Mouse (Mus musculus) CH12.LX (cell line): ENCODE measurements around the gene Cldn16. TPM values are rescaled to one million over a fixed set of nuclear protein-coding genes. Genes with fewer than 3 reads are reported as not detected.

Experiments
- DNase-seq: peaks from one replicate; pipeline ENCODE4 v3.0.0-alpha.2; 2013; ENCODE audit errors: extremely low read depth
- H3K27ac ChIP-seq: 2 replicates; pipeline ENCODE4 v1.5.1; 2012; ENCODE audit warnings: low read depth, mild to moderate bottlenecking, control low read depth, moderate library complexity; ENCODE audit not compliant: insufficient read depth
- H3K27me3 ChIP-seq: replicated peaks from 2 replicates; pipeline ENCODE3; 2012; ENCODE audit warnings: inconsistent platforms
- H3K36me3 ChIP-seq, 2 experiments: replicated peaks in 1 of 2; 2 replicates each; pipeline versions ENCODE3 to v1.6.1; 2012; ENCODE audit warnings: inconsistent platforms in 1 of 2, low read length in 1 of 2, mild to moderate bottlenecking in 1 of 2, mixed read lengths in 1 of 2, moderate library complexity in 1 of 2; ENCODE audit not compliant: control insufficient read depth in 1 of 2, insufficient read depth in 1 of 2
- H3K4me1 ChIP-seq, 2 experiments: 2 replicates each; pipeline ENCODE4 v1.6.1; 2012; ENCODE audit warnings: inconsistent platforms in 1 of 2, moderate library complexity in 1 of 2; ENCODE audit not compliant: insufficient read depth in 2 of 2, control insufficient read depth in 1 of 2
- H3K4me2 ChIP-seq: 2 replicates; pipeline ENCODE4 v1.6.1; 2012; ENCODE audit warnings: low read depth, mild to moderate bottlenecking, control low read depth; ENCODE audit not compliant: poor library complexity, insufficient read depth, severe bottlenecking
- H3K4me3 ChIP-seq, 3 experiments: fragments of 150-350 bp in 1 of 3; sonication (generic) in 1 of 3; replicated peaks in 1 of 3; 2 replicates each; pipeline versions ENCODE3 to v1.5.1; 2011 to 2012; ENCODE audit warnings: low read depth in 2 of 3, low read length in 2 of 3, mild to moderate bottlenecking in 2 of 3, moderate library complexity in 2 of 3, control low read depth in 1 of 3, improper control_type of control experiment in 1 of 3, inconsistent platforms in 1 of 3, mixed read lengths in 1 of 3; ENCODE audit not compliant: poor library complexity in 1 of 3
- H3K79me2 ChIP-seq: replicated peaks from 2 replicates; pipeline ENCODE4 v1.6.1; 2012; ENCODE audit warnings: mild to moderate bottlenecking, moderate library complexity; ENCODE audit not compliant: control insufficient read depth, poor library complexity, insufficient read depth, severe bottlenecking; ENCODE audit errors: extremely low read depth
- H3K9ac ChIP-seq: 2 replicates; pipeline ENCODE4 v1.6.1; 2012; ENCODE audit warnings: low read depth, mild to moderate bottlenecking, control low read depth, moderate library complexity; ENCODE audit not compliant: insufficient read depth
- H3K9me3 ChIP-seq: replicated peaks from 2 replicates; pipeline ENCODE3; 2012; ENCODE audit warnings: low read length, inconsistent platforms, mixed read lengths
- BHLHE40 ChIP-seq: IDR thresholded peaks from 2 replicates; pipeline ENCODE4 v1.6.1; 2011; ENCODE audit warnings: mild to moderate bottlenecking, low read depth, low read length, improper control_type of control experiment
- E2F4 ChIP-seq: IDR thresholded peaks from 2 replicates; pipeline ENCODE4 v1.6.1; 2011; ENCODE audit warnings: low read depth, low read length, improper control_type of control experiment; ENCODE audit not compliant: insufficient replicate concordance
- JUND ChIP-seq: conservative IDR thresholded peaks from 2 replicates; pipeline ENCODE4 v1.6.1; 2011; ENCODE audit warnings: low read depth, low read length, improper control_type of control experiment
- KAT2A ChIP-seq: IDR thresholded peaks from 2 replicates; pipeline ENCODE4 v1.6.1; 2012; ENCODE audit warnings: low read length, improper control_type of control experiment, inconsistent platforms; ENCODE audit not compliant: insufficient replicate concordance
- MAFK ChIP-seq: IDR thresholded peaks from 2 replicates; pipeline ENCODE4 v1.6.1; 2011; ENCODE audit warnings: low read length, improper control_type of control experiment; ENCODE audit not compliant: insufficient replicate concordance
- MAX ChIP-seq: IDR thresholded peaks from 2 replicates; pipeline ENCODE4 v1.6.1; 2011; ENCODE audit warnings: low read length, improper control_type of control experiment
- MEF2A ChIP-seq: IDR thresholded peaks from 2 replicates; pipeline ENCODE4 v1.6.1; 2014; ENCODE audit warnings: low read depth, mild to moderate bottlenecking, inconsistent platforms, low read length, improper control_type of control experiment, borderline replicate concordance
- MXI1 ChIP-seq: IDR thresholded peaks from 2 replicates; pipeline ENCODE4 v1.6.1; 2011; ENCODE audit warnings: mild to moderate bottlenecking, low read depth, low read length, improper control_type of control experiment
- PAX5 ChIP-seq: IDR thresholded peaks from 2 replicates; pipeline ENCODE4 v1.6.1; 2012; ENCODE audit warnings: low read length, inconsistent platforms, mixed read lengths
- POLR2AphosphoS2 ChIP-seq: IDR thresholded peaks from 2 replicates; pipeline ENCODE4 v1.6.1; 2011; ENCODE audit warnings: low read depth, low read length, improper control_type of control experiment
- RAD21 ChIP-seq: IDR thresholded peaks from 2 replicates; pipeline ENCODE4 v1.6.1; 2011; ENCODE audit warnings: low read depth, mild to moderate bottlenecking, low read length, improper control_type of control experiment, moderate library complexity
- SIN3A ChIP-seq: IDR thresholded peaks from 2 replicates; pipeline ENCODE4 v1.6.1; 2012; ENCODE audit warnings: low read length, improper control_type of control experiment, inconsistent platforms
- SMC3 ChIP-seq: IDR thresholded peaks from 2 replicates; pipeline ENCODE4 v1.6.1; 2011; ENCODE audit warnings: low read depth, low read length, improper control_type of control experiment
- TBP ChIP-seq: conservative IDR thresholded peaks from 2 replicates; pipeline ENCODE4 v1.6.1; 2011; ENCODE audit warnings: low read depth, low read length, improper control_type of control experiment
- UBTF ChIP-seq: IDR thresholded peaks from 2 replicates; pipeline ENCODE4 v1.6.1; 2012; ENCODE audit warnings: low read depth, mild to moderate bottlenecking, inconsistent platforms, low read length, improper control_type of control experiment, moderate library complexity
- USF1 ChIP-seq: IDR thresholded peaks from 2 replicates; pipeline ENCODE4 v1.6.1; 2014; ENCODE audit warnings: low read depth, mild to moderate bottlenecking, inconsistent platforms, low read length, improper control_type of control experiment
- ZC3H11A ChIP-seq: IDR thresholded peaks from 2 replicates; pipeline ENCODE4 v1.6.1; 2012; ENCODE audit warnings: low read depth, mild to moderate bottlenecking, inconsistent platforms, low read length, improper control_type of control experiment
- ZKSCAN1 ChIP-seq: IDR thresholded peaks from 2 replicates; pipeline ENCODE4 v1.6.1; 2012; ENCODE audit warnings: low read depth, inconsistent platforms, low read length, improper control_type of control experiment, borderline replicate concordance
- ZNF384 ChIP-seq: IDR thresholded peaks from 2 replicates; pipeline ENCODE4 v1.6.1; 2012; ENCODE audit warnings: low read depth, low read length, improper control_type of control experiment, inconsistent platforms
- dilution Hi-C: fragments of 300-500 bp; cut with MboI; formaldehyde crosslinking; loops from 2 replicates; pipeline ENCODE4 v1.14.3; 2020; ENCODE audit warnings: low sequenced_read_pairs; ENCODE audit not compliant: extremely low pct_unique_long_range_greater_than_20kb, extremely low pct_ligation_motif_present
- in situ Hi-C: fragments of 300-500 bp; cut with MboI; formaldehyde crosslinking; loops from 3 replicates; pipeline ENCODE4 v1.14.3; 2019; ENCODE audit warnings: low sequenced_read_pairs, low pct_ligation_motif_present, low pct_unique_long_range_greater_than_20kb, mixed read lengths
- polyA plus RNA-seq: library from polyadenylated mRNA; unstranded; fragments of >175 nt; gene quantifications from 2 replicates; pipeline ENCODE4 v1.2.1, GENCODE M21; 2012; ENCODE audit warnings: low read depth; ENCODE audit not compliant: insufficient read length
- total RNA-seq, 2 experiments: library from RNA; depleted of rRNA; stranded (reverse); fragments of 300-350 nt in 1 of 2; fragments of >200 nt in 1 of 2; gene quantifications; 2 replicates each; pipeline ENCODE4 v1.2.3; 2012 to 2014

Gene Cldn16
- total and polyA plus RNA-seq, 3 experiments = not detected

DNA sequence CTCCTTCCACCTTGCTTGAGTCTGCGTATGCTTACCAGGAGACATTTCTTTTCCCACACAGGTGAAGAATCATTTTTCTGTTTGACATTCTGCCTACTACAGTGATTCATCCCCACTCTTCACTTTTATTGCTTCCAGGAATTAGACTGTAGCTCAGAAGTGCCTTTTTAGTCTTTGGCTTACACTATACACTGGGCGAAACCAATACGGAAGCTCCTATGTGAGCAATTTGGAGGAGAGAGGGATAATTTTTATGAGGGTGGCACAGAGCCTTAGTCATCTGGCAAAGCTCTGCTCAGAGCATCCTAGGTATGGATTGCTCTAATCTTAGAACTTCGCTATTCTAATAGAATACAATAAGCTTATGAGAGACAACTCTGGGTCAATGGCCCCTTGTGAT lies 40.9 kb upstream of the Cldn16 start:
- no peak for DNase-seq
- dilution Hi-C loops (no loop called here), in situ Hi-C loops (no loop called here)
- H3K4me3 ChIP-seq = no peak overlapping the region
- H3K27me3 ChIP-seq = no peaks in the 10 kb centered on the region
- TF ChIP-seq ZKSCAN1 (no peak), MAX (no peak), UBTF (no peak), TBP (no peak), POLR2AphosphoS2 (no peak), RAD21 (no peak)
- no peak overlapping the region for H3K27ac ChIP-seq
- H3K4me1 ChIP-seq = 0 out of 4 replicates have a peak, but pooled peaks cover 0 to 2% of the 10 kb centered on the region in 2 experiments
- no peaks in the 10 kb centered on the region for H3K79me2 ChIP-seq
- no peaks in the 10 kb centered on the region for H3K9me3 ChIP-seq
- no peaks in the 10 kb centered on the region for H3K36me3 ChIP-seq
- H3K9ac ChIP-seq = no peak overlapping the region
- H3K4me2 ChIP-seq = no peak overlapping the region

GRCm38 (mm10) chr16:26430246-26430645 lies 32.7 kb upstream of the Cldn16 start:
- Histone ChIP-seq H3K4me3 (no peak overlapping the region), H3K79me2 (no peaks in the 10 kb centered on the region), H3K27ac (no peak overlapping the region), H3K27me3 (no peaks in the 10 kb centered on the region), H3K9me3 (no peaks in the 10 kb centered on the region), H3K9ac (no peak overlapping the region), H3K4me2 (no peak overlapping the region), H3K36me3 (no peaks in the 10 kb centered on the region), H3K4me1 (no peaks in the 10 kb centered on the region)
- no peak for TF ChIP-seq E2F4
- no peak for TF ChIP-seq SMC3
- TF ChIP-seq PAX5 = no peak
- TF ChIP-seq JUND = no peak
- no peak for TF ChIP-seq MAFK
- no peak for TF ChIP-seq ZC3H11A
- no peak for TF ChIP-seq MEF2A
- TF ChIP-seq USF1 = no peak
- TF ChIP-seq ZNF384 = no peak
- no peak for TF ChIP-seq SIN3A
- no peak for DNase-seq
- in situ Hi-C loops (no loop called here), dilution Hi-C loops (no loop called here)

DNA sequence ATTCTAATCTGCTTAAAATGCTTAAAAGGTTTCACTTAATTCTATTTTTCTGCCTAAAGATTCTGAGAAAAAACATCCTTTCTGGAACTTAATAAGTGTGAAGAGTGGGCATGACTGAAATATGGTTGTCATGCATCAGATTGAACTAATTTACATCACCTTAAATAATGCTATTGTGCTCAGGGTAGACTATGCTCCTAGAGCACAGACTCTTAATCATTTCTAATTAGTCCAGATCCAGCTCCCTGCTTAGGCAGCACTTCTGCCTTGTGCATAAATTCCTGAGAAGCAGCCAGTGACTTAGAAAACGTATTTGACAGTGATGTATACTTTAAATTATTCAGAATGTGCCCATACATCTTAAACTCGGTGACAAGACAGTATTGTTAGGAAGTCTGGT lies 29.4 kb upstream of the Cldn16 start:
- dilution Hi-C loops (no loop called here), in situ Hi-C loops (no loop called here)
- H3K79me2 ChIP-seq = no peaks in the 10 kb centered on the region
- no peak overlapping the region for H3K4me3 ChIP-seq
- H3K4me2 ChIP-seq = no peak overlapping the region
- no peaks in the 10 kb centered on the region for H3K9me3 ChIP-seq
- H3K9ac ChIP-seq = no peak overlapping the region
- no peak for TF ChIP-seq MXI1
- no peak for TF ChIP-seq BHLHE40
- TF ChIP-seq ZC3H11A = no peak
- no peak for TF ChIP-seq KAT2A
- no peaks in the 10 kb centered on the region for H3K4me1 ChIP-seq
- H3K27me3 ChIP-seq = no peaks in the 10 kb centered on the region
- no peak for DNase-seq
- H3K27ac ChIP-seq = no peak overlapping the region
- no peaks in the 10 kb centered on the region for H3K36me3 ChIP-seq
